Mouse (Mus musculus) liver, embryonic 14.5 days (tissue): Measurements from ENCODE around the gene Ergic2. TPM values are rescaled to one million over a fixed set of nuclear protein-coding genes. Genes with fewer than 3 reads are reported as not detected.

Experiments
- ATAC-seq: fragments of 200-750 bp; cut with Nextera tagmentation; 2 replicates; pipeline ENCODE4 v1.8.0; 2017; ENCODE audit warnings: moderate number of reproducible peaks, mild to moderate bottlenecking, moderate library complexity; ENCODE audit not compliant: insufficient read depth
- DNase-seq, 3 experiments: peaks; one replicate each; pipeline ENCODE4 v3.0.0-alpha.2; 2012 to 2013; ENCODE audit warnings: low read depth in 3 of 3, low spot score in 3 of 3
- H3K27ac ChIP-seq: fragments of 300-500 bp; sonication (generic); 2 replicates; pipeline ENCODE4 v1.5.1; 2014; ENCODE audit warnings: moderate library complexity, mild to moderate bottlenecking, control low read depth, inconsistent platforms
- H3K27me3 ChIP-seq: fragments of 300-500 bp; sonication (generic); 2 replicates; pipeline ENCODE4 v1.6.1; 2014; ENCODE audit warnings: mild to moderate bottlenecking, low read length, moderate library complexity; ENCODE audit not compliant: control insufficient read depth, insufficient read depth
- H3K36me3 ChIP-seq: fragments of 300-500 bp; sonication (generic); replicated peaks from 2 replicates; pipeline ENCODE4 v1.6.1; 2014; ENCODE audit warnings: low read depth; ENCODE audit not compliant: control insufficient read depth, insufficient read depth
- H3K4me1 ChIP-seq, 2 experiments: fragments of 200-500 bp in 1 of 2; fragments of 300-500 bp in 1 of 2; sonication (generic) in 1 of 2; replicated peaks; 2 replicates each; pipeline ENCODE4 v1.6.1; 2012 to 2014; ENCODE audit warnings: antibody characterized with exemption in 1 of 2, inconsistent platforms in 1 of 2, low read length in 1 of 2; ENCODE audit not compliant: control insufficient read depth in 2 of 2, insufficient read depth in 2 of 2
- H3K4me2 ChIP-seq: fragments of 300-500 bp; sonication (generic); 2 replicates; pipeline ENCODE4 v1.6.1; 2014; ENCODE audit warnings: low read depth, mild to moderate bottlenecking, control low read depth, moderate library complexity
- H3K4me3 ChIP-seq, 2 experiments: fragments of 200-500 bp in 1 of 2; fragments of 300-500 bp in 1 of 2; sonication (generic) in 1 of 2; 2 replicates each; pipeline ENCODE4 v1.5.1; 2012 to 2014; ENCODE audit warnings: low read depth in 2 of 2, low read length in 2 of 2, mild to moderate bottlenecking in 2 of 2, control low read depth in 1 of 2, inconsistent platforms in 1 of 2, moderate library complexity in 1 of 2; ENCODE audit not compliant: insufficient read depth in 1 of 2
- H3K9ac ChIP-seq: fragments of 300-500 bp; sonication (generic); replicated peaks from 2 replicates; pipeline ENCODE4 v1.6.1; 2014; ENCODE audit warnings: mild to moderate bottlenecking, control low read depth, moderate library complexity
- H3K9me3 ChIP-seq: fragments of 300-500 bp; sonication (generic); 2 replicates; pipeline ENCODE4 v1.6.1; 2016; ENCODE audit warnings: low read length, mixed read lengths; ENCODE audit not compliant: control insufficient read depth
- CTCF ChIP-seq: IDR thresholded peaks from 2 replicates; pipeline ENCODE4 v1.5.1; 2016; ENCODE audit warnings: antibody characterized with exemption, low read depth, control low read depth
- EP300 ChIP-seq: IDR thresholded peaks from 2 replicates; pipeline ENCODE4 v1.6.1; 2016; ENCODE audit warnings: antibody characterized with exemption, low read depth
- WGBS: fragments of 180-500 bp; shearing (Covaris S2); extraction: QIAGEN DNeasy Blood & Tissue Kit; methylation state at CpG from one replicate; pipeline ENCODE4 v1.1.7; 2014; ENCODE audit not compliant: insufficient replicate concordance; 5-methylcytosine and 5-hydroxymethylcytosine counted together
- polyA plus RNA-seq, 2 experiments: library from polyadenylated mRNA; depleted of rRNA in 1 of 2; stranded (reverse) in 1 of 2; unstranded in 1 of 2; fragments of >200 nt; fragmentation: Nextera tagmentation in 1 of 2; extraction: Ambion mirVana in 1 of 2; gene quantifications; 2 replicates each; pipeline versions ENCODE4 v1.2.1 to v1.2.3; 2012 to 2014

Ergic2 gene
- polyA plus RNA-seq, 2 experiments = 36.1 to 104 TPM

DNA sequence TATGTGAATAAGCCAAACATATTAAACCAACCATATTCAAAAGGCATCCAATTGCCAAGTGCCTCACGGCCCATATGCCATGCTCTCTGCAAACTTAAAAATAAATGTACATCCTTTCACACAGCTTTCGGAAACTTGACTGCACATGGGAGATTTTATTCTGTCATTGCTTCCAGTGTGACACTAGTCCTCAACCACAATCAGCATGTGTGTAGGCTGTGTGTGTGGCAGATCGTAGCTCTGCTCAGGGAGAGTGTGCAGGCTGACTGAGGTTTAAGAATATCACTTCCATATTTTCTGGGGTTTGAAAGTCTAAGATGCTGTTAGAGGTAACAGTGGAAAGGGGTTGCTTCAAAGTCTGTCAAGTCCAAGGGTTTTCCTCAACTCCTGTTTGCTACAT, 43.9 kb upstream of the Ergic2 start:
- Histone ChIP-seq H3K27me3 (no peaks in the 10 kb centered on the region), H3K4me2 (no peak overlapping the region), H3K4me1 (peaks cover 0 to 6% of the 10 kb centered on the region in 2 experiments; a peak in 2 of 4 replicates), H3K4me3 (no peak overlapping the region), H3K27ac (no peak overlapping the region), H3K9ac (no peak overlapping the region), H3K36me3 (no peaks in the 10 kb centered on the region), H3K9me3 (no peaks in the 10 kb centered on the region)
- WGBS = 64% methylated on average over 3 of the region's 3 CpGs
- no peak for DNase-seq
- ATAC-seq = no peak
- TF ChIP-seq EP300 = no peak
- TF ChIP-seq CTCF = no peak

- Histone ChIP-seq H3K36me3 (no peaks in the 10 kb centered on the region), H3K4me1 (peaks cover 0 to 6% of the 10 kb centered on the region in 2 experiments; a peak in 2 of 4 replicates), H3K27ac (no peak overlapping the region), H3K27me3 (no peaks in the 10 kb centered on the region), H3K9me3 (no peaks in the 10 kb centered on the region), H3K4me3 (no peak overlapping the region), H3K9ac (no peak overlapping the region), H3K4me2 (no peak overlapping the region)
- ATAC-seq (no peak), DNase-seq (no peak)
- TF ChIP-seq EP300 = no peak
- no peak for TF ChIP-seq CTCF
- 53% methylated on average over 1 of the region's 1 CpGs for WGBS
Observed at GRCm38 (mm10) chr6:148255395-148256053, 43.4 kb upstream of the Ergic2 start.

- Histone ChIP-seq H3K9me3 (no peaks in the 10 kb centered on the region), H3K4me3 (no peak overlapping the region), H3K9ac (no peak overlapping the region), H3K27ac (no peak overlapping the region), H3K36me3 (no peaks in the 10 kb centered on the region), H3K4me1 (no peaks in the 10 kb centered on the region; a peak in 2 of 4 replicates), H3K27me3 (no peaks in the 10 kb centered on the region), H3K4me2 (no peak overlapping the region)
- no peak for DNase-seq
- ATAC-seq = no peak
- 42% methylated on average over 3 of the region's 3 CpGs for WGBS
- TF ChIP-seq CTCF (no peak), EP300 (no peak)
Observed at GRCm38 (mm10) chr6:148249221-148249620, 37.0 kb upstream of the Ergic2 start.

- H3K4me3 ChIP-seq = no peak overlapping the region
- H3K9ac ChIP-seq = no peak overlapping the region
- 39% methylated on average over 2 of the region's 2 CpGs for WGBS
- H3K4me1 ChIP-seq = no peaks in the 10 kb centered on the region; a peak in 2 of 4 replicates
- no peaks in the 10 kb centered on the region for H3K27me3 ChIP-seq
- TF ChIP-seq CTCF = peak; percentile 37; the same call in 1 of the 2 replicates
- no peak for TF ChIP-seq EP300
- DNase-seq = peak in 2 of 3 experiments; percentile 15 to 20
- H3K36me3 ChIP-seq = no peaks in the 10 kb centered on the region
- ATAC-seq = no peak
- H3K4me2 ChIP-seq = no peak overlapping the region
- no peak overlapping the region for H3K27ac ChIP-seq
- no peaks in the 10 kb centered on the region for H3K9me3 ChIP-seq
Observed at GRCm38 (mm10) chr6:148248625-148249024, 36.5 kb upstream of the Ergic2 start.

- Histone ChIP-seq H3K9me3 (no peaks in the 10 kb centered on the region), H3K4me2 (no peak overlapping the region), H3K36me3 (no peaks in the 10 kb centered on the region), H3K27me3 (no peaks in the 10 kb centered on the region), H3K9ac (no peak overlapping the region), H3K4me1 (no peaks in the 10 kb centered on the region; a peak in 1 of 4 replicates), H3K4me3 (no peak overlapping the region), H3K27ac (no peak overlapping the region)
- no peak for ATAC-seq
- no peak for TF ChIP-seq EP300
- TF ChIP-seq CTCF = no peak
- DNase-seq = no peak
- WGBS = 60% methylated on average over 7 of the region's 7 CpGs
Observed at GRCm38 (mm10) chr6:148246544-148246943, 34.4 kb upstream of the Ergic2 start.
